Mouse (Mus musculus) liver, embryonic 14.5 days (tissue): ENCODE measurements around the gene Bax.

Experiments used
- CTCF ChIP-seq: IDR thresholded peaks from 2 replicates; pipeline ENCODE4 v1.5.1; 2016; ENCODE audit warnings: antibody characterized with exemption, low read depth, control low read depth
- EP300 ChIP-seq: IDR thresholded peaks from 2 replicates; pipeline ENCODE4 v1.6.1; 2016; ENCODE audit warnings: antibody characterized with exemption, low read depth

DNA sequence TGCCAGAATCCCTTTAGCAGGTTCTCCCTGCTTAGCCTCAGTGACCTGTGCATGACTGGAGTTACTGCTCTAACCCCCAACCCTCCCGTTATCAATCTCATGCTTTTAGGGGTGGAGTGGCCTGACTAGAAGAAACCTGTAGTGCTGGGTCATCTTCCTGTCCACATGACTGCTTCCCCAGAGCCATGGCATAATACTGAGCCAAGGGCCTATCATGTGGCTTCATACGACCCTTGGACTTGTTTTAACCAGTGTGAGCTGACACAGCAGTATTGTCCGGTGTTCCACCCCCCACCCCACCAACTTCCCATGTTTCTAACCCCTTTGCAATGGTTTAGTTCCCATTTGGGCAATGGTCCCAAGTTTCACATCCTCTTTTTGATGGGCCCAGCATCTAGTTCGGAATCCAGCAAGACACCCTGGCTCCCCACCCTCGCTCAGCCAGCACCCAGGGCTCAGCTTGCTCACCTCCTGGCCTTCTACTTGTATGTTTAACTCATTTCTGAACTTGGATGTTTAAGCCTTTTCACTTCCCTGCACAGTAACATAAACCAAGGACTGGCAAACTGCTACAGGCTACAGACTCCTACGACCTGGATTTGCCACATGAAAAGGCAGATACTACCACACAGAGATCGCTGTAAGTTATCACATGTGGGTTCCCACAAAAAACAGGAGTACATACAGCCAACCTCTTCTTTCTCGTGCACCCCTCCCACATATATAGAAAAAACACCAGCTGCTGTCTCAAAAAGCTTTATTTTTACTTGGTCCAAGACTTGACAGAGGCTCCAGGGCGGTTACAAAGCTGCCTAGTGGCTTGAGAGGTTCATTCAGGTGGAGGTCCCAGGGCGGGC lies 9.3 kb downstream of the Bax start:
- TF ChIP-seq CTCF (no peak), EP300 (0 out of 2 replicates have a peak, but pooled peaks have one; percentile 2)
